Mouse (Mus musculus): Measurements from ENCODE around the gene Ankrd34a. TPM values are rescaled to one million over a fixed set of nuclear protein-coding genes. Genes with fewer than 3 reads are reported as not detected.

Gene Ankrd34a
- total RNA-seq, 2 experiments from 2014 or later = 50.9 to 62.3 TPM

DNA sequence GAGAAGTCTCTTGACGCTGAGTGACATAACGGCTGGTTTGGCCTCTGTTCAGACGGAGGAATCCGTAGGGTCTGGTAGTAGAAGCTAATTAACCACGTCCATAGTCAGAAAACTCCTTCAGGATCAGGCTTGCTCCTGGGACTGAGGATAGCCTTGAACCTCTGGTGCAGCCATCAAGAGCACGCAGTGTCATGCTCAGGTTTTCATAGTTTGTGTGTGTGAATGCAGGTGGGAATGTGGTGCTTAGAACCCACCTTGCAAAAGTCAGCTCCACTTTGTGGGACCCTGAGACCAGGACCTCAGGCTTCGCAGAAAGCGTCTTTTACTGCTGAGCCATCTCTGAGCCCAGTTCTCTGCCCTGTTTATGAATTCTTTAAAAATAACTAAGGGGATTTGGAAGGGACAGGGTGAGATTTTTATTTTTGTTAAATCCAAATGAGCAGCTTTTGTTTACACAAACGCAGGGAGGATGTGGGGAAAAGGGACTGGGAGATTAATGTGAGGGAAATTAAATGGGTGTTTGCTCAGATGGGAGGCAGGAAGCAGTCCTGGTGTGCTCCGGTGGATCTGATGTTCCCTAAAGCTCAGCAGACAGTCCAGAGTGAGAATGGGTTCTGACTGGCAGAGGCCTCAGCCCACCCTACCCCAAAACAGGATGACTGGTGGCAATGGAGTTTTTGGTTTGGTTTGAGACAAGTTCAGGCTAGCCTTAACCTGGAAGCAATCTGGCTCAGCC is 34.3 kb upstream of the Ankrd34a start:
- no peak for DNase-seq (ENCODE audit: extremely low spot score in 1 of 2, low spot score in 1 of 2)

DNA sequence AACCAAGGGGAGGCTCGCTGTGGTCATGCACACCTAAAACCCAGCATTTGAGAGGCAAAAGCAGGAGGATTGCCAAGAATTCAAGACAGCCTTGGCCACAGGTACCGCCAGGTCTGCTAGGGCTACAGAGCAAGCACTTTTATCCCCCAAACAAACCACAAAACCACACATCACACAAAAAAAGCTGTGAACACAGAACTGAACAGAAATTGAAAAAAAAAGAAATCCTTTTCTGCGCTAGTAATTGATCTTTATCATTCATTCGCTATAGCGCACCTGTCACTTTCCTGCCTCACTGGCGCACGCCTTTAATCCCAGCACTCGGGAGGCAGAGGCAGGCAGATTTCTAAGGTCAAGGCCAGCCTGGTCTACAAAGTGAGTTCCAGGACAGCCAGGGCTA is 33.2 kb upstream of the Ankrd34a start:
- DNase-seq (ENCODE audit: extremely low spot score in 1 of 2, low spot score in 1 of 2) = no peak

GRCm38 (mm10) chr3:96563911-96564632 is 32.4 kb upstream of the Ankrd34a start:
- no peak for DNase-seq (ENCODE audit: extremely low spot score in 1 of 2, low spot score in 1 of 2)

GRCm38 (mm10) chr3:96564633-96565032 is 31.8 kb upstream of the Ankrd34a start:
- DNase-seq (ENCODE audit: extremely low spot score in 1 of 2, low spot score in 1 of 2) = no peak

GRCm38 (mm10) chr3:96565105-96565504 is 31.3 kb upstream of the Ankrd34a start:
- DNase-seq (ENCODE audit: extremely low spot score in 1 of 2, low spot score in 1 of 2) = no peak

- no peak for DNase-seq (ENCODE audit: extremely low spot score in 1 of 2, low spot score in 1 of 2)
Observed at GRCm38 (mm10) chr3:96566661-96567450, 29.6 kb upstream of the Ankrd34a start.

- no peak for DNase-seq (ENCODE audit: extremely low spot score in 1 of 2, low spot score in 1 of 2)
Observed at GRCm38 (mm10) chr3:96568605-96569004, 27.8 kb upstream of the Ankrd34a start.

GRCm38 (mm10) chr3:96569506-96569905 is 26.9 kb upstream of the Ankrd34a start:
- no peak for DNase-seq (ENCODE audit: extremely low spot score in 1 of 2, low spot score in 1 of 2)

- no peak for DNase-seq (ENCODE audit: extremely low spot score in 1 of 2, low spot score in 1 of 2)
Observed at GRCm38 (mm10) chr3:96569966-96570605, 26.4 kb upstream of the Ankrd34a start.

DNA sequence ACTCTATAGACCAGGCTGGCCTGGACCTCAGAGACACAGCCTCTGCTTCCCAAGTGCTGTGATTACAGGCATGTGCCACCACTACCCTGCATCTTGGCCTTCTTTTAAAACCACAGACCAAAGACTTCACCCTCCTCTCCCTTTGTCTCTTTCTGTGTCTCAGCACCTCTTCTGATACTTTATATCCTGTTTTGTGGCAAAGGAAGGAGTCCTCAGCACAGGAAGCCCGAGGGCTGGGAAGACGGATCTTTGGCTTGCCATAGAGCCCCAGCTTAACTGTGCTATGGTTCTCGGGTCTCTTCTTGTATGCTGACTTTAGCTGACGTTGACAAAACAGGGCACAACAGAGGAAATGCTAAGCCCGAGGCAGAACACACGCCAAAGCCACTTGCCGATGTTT is 25.8 kb upstream of the Ankrd34a start:
- DNase-seq (ENCODE audit: extremely low spot score in 1 of 2, low spot score in 1 of 2) = no peak

DNA sequence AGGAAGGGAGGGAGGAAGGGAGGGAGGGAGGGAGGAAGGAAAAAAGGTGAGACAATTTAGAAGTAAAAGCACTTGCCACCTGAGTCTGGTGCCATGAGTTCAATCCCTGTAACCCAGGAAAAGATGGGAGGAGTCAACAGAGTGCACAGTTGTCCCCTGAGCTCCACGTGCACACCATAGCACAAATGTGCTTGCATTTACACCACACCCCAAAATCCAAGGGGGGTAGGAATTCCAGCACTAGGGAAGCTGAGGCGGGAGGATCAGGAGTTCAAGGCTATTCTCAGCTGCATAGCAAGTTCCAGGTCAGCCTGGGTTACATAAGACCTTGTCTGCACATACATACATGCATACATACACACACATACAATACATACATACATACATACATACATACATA is 25.1 kb upstream of the Ankrd34a start:
- DNase-seq (ENCODE audit: extremely low spot score in 1 of 2, low spot score in 1 of 2) = no peak

- DNase-seq (ENCODE audit: extremely low spot score in 1 of 2, low spot score in 1 of 2) = no peak
Observed at GRCm38 (mm10) chr3:96571896-96572698, 24.3 kb upstream of the Ankrd34a start.

DNA sequence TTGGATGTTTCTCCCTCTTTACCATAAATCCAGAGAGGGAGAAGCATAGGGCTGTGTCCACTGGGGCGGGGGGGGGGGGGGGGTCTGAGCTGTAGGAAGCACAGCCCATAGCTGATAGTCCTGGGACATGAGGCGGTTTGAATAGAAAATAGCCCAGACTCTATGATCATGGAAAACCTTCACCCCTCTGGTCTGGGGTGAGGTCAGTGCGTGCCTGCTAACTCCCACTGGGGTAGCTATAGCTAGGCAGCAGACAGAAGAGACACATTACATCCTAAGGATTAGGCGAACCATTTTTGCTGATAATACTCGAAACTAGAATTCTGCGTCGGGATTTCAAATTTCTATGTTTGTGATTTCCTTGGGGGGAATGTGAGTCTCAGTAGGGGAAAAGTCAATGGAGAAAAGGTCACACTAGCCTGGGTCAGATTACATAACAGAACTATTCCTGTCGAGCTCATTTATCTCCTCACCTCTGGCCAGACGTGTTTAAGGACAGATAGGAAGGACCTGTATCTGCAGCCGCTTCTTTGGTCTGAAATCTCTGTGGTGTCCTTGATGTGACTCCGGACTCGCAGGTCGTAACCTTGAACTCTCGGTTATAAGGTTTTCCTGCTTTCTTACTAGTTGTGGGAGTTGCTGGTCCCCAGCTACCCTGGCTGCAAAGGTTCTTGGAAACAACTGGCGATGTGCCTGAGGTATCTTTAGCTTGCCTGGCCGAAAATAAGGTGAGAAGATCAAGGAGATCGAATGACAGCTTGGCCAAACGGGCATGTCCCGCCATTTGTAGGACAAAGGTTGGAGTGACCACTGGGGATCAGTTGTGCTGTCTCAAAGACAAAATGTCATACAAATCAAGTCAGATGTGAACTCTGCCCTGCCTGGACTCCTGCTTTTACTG is 22.6 kb upstream of the Ankrd34a start:
- DNase-seq (ENCODE audit: extremely low spot score in 1 of 2, low spot score in 1 of 2) = no peak

- DNase-seq (ENCODE audit: extremely low spot score in 1 of 2, low spot score in 1 of 2) = no peak
Observed at GRCm38 (mm10) chr3:96575272-96575984, 21.0 kb upstream of the Ankrd34a start.

DNA sequence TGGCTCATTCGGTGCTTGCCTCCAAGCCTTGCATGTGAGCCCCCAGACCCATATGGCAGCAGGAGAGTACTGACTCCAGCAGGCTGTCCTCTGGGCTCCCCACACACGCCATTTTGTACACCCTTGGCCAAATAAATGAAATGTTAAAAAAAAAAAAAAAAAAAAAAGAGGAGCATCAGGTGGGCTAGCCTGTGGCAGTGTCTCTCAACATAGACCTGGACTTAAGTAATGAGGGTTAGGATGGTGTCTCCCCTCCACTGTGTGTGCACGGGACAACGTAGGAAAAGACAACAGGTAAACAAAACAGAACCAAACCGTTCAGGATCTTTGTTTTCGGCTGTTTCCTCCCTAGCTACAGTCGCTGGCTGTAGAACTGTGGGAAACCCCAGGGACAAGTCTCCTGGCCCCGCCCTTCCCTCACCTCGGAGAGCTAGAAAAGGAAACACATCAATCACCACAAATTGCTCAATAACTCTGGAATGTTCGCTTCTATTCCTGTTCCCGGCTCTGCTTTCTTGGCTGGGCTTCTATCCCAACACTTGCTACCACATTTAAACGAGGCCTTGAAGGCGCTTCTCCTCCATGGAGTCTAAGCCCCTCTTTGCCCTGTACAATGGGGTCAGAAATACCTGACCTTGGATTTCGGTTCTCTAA is 20.3 kb upstream of the Ankrd34a start:
- DNase-seq (ENCODE audit: extremely low spot score in 1 of 2, low spot score in 1 of 2) = no peak

- DNase-seq (ENCODE audit: extremely low spot score in 1 of 2, low spot score in 1 of 2) = peak; percentile 40 to 48
Observed at GRCm38 (mm10) chr3:96576690-96577541, 19.5 kb upstream of the Ankrd34a start, which contains the start of gene Gm16253. Gene Gm16253, plus strand, starts transcription at chr3:96576984.

DNA sequence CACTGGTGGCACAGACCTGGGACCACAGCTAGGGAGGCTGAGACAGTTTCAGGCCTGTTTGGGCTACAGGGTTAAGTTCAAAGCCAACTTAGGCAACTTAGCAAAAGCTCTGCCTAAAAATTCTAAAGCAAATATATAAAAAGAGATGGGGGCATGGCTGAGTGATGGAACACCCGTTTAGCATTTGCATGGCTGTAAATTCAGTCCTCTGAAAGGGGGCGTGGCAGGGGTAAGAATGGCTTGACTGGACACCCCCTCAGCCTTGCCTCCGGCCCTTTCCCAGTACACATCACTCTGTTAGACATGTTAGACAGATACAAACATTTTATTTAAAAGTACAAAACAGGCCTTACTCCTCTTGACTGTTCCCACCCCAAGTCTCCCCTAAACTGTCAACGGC is 18.9 kb upstream of the Ankrd34a start:
- DNase-seq (ENCODE audit: extremely low spot score in 1 of 2, low spot score in 1 of 2) = no peak

Measured in layer of hippocampus, postnatal 25 days (tissue).